Mouse (Mus musculus) left cerebral cortex, adult 9 months (tissue): ENCODE results near the gene Ahnak.
A peak's percentile ranks its signal among the peaks of the same experiment; 100 is the strongest.
"Not testable (repeated sequence)": the region's sequence is repeated elsewhere in the genome, so short reads cannot be mapped to it uniquely, and the experiment has no call there.

Source experiments
- DNase-seq, 2 experiments: peaks; one replicate each; pipeline ENCODE4 v3.0.0; 2022; ENCODE audit warnings: low spot score in 2 of 2

Gene Ahnak

DNA sequence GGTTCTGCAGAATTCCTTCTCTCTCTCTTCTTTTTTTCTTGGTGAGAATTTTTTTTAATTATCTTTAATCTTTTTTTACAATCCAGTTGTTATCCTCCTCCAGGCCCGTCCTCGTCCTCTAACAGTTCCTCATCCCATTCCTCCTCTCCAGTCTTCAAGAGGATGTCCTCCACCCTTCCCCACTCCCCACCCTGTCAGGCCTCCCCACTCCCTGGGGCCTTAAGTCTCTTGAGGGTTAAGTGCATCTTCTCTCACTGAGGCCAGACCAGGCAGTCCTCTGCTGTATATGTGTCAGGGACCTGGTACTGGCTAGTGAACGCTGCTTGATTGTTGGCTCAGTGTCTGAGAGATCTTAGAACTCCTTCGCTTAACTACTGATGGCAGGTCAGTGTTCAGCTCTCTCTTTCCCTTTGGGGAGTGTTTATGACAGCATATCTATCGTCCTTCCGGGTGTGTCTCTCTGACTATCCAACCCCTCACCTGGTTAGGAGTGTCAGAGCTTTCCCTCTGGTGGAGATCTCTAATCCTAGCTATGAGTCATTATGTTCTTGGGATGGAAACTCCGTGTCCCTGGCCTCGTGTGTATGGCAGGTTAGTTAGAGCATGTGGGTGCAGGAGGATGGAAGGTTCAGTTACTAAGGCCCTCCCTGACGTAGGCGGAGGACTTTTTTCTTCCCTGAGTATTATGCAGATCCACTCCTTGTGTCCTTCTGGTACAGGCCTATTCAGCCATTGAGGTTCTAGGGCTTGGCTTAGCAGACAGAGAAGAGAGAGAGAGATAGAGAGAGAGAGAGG, 5.9 kb downstream of the Ahnak start:
- DNase-seq = no peak

DNA sequence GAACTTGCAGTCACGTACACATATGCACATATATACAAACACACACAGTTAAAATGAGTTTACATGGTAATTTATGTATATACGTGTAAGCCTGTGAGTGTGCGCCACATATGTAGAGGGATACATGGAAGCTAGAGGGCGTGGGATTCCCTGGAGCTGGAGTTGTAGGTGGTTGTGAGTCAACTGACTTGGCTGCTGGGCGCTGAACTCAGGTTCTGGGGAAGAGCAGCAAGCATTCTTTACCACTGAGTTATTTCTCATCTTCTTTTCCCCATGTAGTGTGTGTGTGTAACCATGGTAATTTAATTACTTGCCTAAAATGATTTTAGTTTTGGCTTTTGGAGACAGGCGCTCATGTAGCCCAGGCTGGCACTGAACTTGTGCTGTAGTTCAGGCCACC, 7.5 kb downstream of the Ahnak start:
- DNase-seq = no peak

DNA sequence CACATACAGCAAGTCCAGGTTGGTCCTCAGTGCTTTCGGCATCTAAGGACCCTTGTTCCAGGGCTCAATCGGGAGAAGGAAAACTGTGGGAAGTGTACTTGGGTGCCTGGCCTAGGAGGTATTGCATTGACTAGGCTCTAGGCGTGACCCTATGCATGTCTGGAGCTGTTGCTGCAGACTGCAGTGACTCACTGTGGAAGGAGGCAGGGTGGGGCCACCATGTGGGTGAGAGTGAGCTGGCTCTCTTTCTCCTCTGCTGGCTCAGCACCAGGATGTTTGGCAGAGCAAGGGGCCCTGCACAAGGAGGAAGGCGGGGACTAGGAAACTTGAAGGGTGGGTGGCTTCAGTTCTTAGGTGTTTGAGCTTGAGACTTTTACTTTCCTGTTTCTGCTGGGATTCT, 8.5 kb downstream of the Ahnak start:
- DNase-seq = peak; percentile 63 to 80

DNA sequence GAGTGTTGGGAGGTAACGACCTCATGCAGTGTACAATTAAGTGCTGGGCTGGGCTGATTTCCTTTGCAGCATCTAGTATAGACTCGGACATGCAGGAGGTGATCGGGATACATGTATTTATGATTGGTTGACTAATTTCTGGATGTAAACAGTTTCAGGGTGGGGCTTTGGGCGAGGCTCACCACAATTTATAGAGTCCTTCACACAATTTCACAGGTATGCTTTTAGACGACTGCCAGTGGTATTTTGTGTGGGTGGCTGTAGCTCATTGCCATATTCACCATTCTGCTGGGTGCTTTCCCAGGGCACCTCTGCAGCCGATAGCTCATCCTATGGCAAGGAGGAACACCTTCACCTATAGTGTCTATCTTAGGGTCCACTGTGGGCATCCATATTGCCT, 9.5 kb downstream of the Ahnak start:
- DNase-seq = no peak

DNA sequence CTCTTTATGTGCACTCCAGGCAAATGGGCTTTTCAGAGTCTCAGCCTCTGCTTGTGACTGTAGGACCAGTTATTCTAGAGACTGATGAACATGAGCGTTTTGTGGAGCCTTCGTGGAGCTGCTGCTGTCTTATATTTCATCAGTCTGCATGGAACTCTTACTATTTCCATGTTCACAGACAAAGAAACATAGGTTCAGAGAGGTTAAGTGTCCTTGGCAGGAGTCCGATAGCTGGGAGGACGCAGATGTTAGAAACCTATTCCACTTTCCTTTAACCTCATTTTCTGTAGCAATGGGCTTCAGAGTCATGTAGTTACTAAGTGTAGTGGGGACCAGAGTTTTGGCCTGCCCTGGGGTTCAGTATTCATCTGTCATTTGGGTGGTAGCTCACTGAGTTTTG, 10.1 kb downstream of the Ahnak start:
- DNase-seq = no peak

DNA sequence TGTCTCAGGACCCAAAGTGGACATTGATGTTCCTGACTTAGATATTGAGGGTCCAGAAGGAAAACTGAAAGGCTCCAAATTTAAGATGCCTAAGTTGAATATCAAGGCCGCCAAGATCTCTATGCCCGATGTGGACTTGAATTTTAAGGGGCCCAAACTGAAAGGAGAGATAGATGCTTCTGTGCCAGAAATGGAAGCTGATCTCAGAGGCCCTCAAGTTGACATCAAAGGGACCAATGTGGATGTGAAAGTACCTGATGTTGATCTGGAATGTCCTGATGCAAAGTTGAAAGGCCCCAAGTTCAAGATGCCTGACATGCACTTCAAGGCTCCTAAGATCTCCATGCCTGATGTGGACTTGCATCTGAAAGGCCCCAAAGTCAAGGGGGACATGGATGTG, 17.8 kb downstream of the Ahnak start:
- DNase-seq = not testable (repeated sequence)

DNA sequence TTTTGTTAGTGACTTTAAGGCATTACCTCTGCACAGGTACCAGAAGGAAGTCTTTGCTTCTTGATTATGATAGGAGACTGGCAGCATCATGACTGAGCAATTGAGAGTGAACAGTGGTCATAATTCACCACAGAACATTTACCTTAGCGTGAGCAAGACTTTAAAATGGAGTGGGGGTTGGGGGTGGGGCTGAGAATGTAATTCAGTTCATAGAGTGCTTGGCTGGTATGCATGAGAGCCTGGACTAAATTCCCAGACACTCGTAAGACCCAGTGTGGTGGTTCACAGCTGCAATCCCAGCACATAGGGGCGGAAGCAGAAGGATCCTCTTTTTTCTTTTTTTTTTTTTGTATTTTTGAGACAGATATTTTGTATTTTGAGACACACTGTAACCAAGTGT, 30.2 kb downstream of the Ahnak start:
- no peak for DNase-seq

DNA sequence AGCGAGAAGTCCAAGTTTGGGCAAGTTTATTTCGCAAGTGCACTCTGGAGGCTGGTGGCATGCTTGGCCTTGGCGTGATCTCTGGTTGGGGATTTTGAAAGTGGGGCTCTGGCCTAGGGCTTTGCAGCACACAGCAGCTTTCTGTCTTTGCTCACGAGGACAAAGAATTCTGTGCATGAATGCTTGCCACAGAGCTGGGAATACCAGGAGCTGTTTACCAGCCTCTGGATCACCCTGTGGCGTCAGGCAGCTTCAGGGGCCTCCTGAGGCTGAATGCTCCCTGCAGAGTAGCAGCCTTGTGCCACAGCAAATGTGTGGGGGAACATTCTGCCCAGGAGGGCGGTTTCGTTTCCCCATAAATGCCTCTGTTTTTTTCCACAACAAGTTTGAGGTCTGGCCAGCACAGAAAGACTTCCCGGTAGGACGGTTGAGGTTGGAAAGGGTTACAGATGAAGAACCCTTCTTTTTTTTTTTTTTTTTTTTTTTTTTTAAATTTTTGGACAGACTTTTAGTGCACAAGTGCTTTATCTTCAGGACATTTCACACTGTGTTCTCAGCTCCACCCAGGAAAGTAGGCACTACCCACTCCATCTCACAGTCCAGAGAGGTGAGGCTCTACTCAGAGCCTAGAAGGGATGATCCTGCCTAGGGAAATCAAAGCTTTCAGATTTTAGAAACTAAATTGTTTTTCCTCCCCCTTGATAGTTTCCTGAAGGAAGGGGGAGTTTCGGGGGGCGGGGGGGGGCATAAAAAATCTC, 34.1 kb downstream of the Ahnak start:
- DNase-seq = peak; percentile 10 to 41

DNA sequence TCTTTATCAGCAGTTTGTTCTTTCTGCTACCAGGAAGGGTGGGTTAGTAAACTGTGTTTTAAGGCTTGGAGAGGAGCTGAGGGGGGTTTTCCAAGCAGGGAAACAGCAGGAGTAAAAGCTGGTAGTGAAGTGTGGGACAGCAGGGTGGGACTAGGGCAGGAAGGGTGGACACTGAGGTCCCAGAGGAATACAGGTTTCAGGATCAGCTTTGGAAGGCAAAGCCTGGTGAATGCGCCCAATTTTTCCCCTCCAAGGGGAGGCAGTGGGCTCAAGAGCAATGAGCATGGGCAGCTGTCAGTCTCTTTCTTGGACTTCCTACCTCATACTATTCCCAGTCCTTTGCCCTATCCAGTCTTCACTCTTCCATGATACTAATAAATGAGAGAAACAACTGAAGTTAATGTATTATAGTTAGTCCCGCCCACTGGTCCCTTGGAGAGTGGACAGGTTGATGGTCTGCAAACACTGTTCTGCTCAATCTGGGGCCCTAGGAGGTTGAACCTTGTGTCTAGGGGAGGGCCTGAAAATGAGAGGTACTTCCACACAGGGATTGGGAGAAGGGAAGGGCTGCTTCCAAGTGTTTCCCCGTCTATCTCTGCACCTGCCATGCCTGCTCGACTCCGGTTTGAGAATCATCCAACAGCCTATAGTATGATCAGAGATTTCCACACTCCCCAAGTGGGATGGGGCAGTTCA, 36.6 kb downstream of the Ahnak start:
- no peak for DNase-seq

DNA sequence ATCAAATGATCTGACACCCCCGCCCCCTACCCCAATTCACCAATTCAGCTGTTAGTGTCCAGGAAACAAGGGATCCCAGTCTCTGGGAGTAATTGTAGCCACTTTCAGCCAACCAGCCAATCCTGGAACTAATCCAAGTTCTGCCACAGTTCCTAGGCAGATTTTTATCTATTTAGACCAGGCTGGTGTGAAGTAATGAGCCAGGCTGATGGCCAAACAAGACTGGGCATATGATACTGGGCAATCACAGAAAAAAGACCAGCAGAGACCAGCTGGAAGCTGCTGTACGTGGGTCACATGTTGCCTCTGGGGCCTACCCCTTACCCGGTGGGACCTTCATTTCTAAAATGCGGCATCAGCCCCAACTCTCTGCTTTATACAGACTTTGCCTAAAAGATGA, 37.5 kb downstream of the Ahnak start:
- DNase-seq = peak in 1 of 2 experiments; percentile 13

DNA sequence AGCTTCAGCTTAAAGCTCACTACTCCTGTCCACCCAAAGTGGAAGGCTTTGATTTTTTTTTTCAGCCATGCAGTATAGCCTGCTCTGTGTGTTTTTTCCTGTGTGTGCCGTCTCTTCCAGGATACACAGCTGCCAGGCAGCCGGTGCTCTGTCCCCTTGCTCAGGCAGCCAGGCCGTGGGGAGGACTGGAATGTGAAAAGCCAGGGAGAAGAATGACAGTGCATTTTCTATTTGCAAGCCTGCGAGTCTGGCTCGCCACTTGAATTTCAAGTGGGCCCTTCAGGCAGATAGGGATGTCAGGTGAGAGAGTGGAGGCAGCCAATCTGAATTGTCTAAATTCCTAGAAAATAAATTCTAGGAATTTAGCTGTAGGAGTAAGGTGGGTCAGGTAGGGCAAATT, 38.7 kb downstream of the Ahnak start:
- DNase-seq = no peak

DNA sequence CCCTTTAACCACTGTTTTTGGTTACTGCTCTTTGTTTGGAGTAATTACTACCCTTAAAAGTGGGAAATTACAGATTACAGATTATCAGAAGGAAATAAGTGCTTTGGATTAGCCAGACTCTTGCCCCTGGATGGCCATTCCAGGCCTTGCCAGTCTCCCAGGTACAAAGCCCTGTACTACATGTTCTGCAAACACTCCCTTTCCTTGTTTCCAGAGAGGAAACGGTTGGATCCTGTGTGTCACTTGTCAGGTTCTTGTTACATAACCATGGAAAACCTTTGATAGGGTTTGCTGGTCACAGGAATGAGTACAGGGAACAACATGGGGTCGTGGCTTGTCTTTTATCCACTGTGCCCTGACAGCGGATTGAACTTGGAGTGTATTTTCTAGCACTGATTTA, 39.3 kb downstream of the Ahnak start:
- DNase-seq = no peak

DNA sequence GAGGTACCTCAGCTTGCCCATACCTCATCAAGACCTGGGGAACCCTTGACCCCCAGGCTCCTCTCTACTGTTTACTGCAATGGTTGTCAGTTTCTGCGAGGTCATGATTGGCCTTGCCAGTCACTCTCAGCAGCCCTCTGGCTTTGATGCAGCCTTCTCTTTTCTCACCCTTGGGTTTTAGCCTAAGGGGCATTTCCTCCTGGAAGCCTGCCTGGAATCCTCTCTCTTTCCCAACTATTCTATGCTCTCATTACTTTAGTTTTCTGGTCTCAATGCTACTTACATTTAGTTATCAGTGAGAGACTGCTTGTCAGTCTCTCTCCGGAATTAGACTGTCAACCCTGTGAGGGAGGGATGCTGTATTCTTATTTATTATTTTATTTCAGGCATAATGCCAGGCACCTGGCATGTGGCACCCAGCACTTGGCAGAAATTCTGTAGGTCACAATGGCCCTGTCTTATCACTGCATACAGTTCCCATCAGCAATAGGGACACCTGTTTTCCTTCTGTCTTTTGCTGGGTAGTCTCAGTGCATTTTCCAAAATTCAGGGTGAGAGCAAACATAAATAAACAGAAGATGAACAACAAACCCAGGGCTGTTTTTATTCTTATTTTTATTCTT, 40.7 kb downstream of the Ahnak start:
- DNase-seq = no peak

DNA sequence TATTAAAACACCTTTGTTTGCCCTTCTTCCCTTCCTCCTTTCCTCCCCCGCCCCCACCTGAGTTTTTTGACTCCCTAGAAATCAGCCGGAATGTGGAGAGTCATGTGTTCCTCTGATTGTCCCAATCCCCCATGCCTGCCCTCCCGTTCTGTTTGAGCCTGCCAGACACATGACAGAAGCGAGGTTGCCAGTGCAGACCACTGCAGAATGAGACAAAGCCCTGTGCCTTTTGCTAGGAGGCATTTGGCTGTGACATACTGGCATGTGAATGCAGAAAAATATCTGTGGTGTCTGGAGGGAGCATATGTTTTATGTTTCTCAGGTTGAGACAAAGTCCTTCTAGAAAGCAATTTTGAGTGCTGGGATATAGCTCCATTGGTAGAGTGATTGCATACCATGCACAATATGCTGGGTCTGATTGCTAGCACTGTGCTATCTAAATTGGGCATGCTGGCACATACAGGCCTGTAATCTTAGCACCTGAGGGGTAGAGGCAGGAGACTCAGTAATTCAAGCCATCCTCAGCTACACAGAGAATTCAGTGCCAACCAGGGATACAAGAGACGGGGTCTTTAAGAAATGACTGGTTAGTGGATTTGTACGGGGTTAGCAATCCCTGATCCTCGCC, 43.5 kb downstream of the Ahnak start:
- DNase-seq = no peak

DNA sequence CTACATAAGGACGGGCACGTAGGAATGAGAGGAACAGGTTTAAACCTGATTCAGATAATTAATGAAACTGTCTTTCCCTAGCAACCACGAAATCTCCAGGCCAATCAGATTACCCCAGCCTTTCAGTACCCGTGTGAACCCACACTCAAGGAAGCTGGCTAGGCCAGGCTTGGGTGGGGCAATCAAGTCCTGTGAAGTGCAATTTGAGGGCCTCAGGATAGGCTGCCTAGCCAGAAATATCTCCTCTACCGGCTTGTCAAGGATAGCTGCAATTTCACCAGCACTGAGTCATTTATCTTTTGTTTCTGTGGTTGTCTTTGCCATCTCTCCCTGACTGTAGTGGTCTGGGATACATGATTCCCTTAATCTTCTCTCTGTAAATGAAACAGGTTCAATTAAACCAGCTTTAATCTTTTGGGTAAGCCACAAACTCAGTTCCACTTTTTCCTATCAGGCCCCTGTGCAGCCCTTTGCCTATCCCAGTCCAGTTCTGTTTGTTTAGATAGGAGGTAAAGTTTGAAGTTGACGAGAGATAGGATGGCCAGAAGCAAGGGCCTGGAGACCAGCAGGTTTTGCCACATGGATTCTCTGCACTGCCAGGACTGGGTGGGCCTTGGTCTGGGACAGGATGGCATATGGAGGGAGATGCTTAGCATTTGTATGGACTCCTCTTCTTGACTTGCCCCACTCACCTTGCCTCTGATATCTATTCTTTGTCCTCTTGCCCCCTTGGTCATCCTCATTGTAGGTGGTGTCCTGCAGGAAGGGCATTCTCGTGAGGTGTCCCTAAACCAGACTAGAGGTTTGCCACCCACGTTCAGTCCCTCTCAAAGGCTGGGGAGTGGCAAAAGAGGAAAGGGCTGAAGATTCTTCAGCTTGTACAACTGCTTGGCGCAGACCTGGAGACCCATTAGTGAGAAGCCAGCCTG, 44.6 kb downstream of the Ahnak start:
- DNase-seq = no peak

DNA sequence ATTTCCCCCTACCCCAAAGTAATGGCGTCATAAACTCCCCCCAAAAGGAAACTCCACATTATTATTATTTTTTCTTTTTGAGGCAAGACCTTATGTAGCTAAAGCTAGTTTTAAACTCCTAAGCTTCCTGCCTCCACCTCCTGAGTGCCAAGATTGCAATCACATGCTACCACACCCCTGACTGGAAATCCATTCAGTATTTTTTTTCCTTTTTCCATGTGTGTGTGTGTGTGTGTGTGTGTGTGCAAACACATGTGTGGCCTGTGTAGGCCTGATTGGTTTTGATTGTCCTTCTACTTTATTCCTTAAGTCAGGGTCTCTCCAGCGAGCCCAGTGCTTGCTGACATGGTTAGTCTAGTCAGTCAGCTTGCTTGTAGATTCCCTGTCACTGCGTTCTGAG, 45.4 kb downstream of the Ahnak start:
- no peak for DNase-seq

DNA sequence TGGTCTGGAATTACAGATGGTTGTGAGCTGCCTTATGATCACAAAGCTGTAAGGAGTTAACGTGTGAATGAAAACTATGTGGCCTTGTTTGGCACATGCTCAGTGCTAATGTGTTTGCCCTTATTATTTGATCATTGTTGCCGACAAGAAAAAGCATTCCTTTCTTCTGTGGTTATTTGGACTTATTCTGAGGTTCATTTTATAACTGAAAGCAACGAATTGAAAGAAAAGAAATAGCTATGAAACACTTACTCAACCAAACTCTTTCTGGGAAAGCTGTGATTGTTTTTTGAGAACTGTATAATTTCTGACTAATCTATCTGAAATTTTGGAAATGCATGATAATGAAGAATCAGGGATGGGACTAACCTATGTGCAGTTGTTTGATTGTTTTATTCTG, 46.0 kb downstream of the Ahnak start:
- no peak for DNase-seq

DNA sequence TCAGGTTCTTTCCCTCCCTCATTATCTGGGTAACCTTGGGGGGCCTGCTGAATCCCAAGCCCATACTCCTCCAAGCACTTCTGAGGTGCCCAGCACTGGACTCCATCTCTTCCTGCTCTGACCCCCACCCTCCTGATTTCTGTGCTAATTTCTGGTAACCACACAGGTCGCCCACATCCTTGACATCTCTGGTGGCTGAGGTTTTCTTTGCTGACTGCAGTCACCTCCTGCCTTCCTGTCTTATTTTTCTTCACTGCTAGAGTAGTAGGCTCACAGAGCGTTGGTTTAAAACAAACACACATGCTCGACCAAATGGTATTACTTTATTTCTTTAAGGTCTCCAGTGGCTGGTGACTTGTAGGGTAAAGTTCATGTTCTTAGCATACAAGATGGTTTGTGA, 49.1 kb downstream of the Ahnak start:
- no peak for DNase-seq

DNA sequence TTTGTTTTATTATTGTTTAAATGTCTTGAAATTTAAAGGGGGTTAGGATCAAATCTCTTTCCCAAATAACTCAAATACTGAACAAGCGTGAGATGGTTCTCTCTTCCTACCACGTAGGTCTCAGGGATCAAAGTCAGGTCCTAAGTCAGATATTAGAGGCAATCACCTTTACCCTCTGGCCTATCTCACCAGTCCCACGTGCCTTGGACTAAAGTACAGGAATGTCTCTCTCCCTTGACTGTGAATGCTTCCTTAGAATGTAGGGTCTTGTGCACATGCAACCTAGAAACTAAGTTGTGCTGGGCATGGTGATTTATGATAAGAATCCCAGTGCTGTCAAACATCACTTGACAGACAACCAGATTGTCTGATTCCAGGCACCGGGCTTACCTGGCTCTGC, 50.2 kb downstream of the Ahnak start:
- no peak for DNase-seq

DNA sequence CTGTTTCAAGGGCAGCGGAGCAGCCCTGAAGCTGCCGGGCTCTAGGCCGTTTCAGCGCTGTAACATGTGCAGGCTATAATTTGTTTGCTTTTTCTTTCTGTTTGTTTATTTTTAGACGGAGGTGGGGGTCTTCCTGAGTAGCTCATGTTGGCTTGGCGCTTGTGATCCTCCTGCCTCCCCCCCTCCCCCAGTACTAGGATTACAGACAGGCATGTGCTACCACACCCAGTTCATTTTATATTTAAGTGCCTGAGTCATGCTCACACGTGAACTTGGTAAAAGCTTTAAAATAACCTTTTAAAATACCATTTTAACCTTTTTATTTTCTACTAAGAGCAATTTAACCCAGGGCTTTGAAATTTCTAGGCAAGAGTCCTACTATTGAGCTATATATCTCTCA, 50.8 kb downstream of the Ahnak start:
- DNase-seq = no peak

DNA sequence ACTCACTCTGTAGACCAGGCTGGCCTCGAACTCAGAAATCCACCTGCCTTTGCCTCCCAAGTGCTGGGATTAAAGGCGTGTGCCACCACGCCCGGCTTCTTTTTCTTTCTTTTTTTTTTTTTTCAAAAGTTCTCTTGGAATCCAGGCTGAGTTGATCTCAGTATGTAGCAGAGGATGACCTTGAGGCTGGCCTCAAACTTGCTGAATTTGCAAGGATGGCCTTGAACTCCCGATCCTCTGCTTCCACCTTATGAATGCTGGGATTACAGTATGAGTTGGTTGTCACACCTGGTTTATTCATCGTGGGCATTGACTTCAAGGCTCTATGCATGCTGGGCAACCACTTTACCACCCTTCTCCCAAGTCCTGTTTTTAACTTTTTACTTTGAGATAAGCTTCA, 51.6 kb downstream of the Ahnak start:
- no peak for DNase-seq
